Mouse (Mus musculus): Measurements from ENCODE around the gene Ubxn7.
A peak's percentile ranks its signal among the peaks of the same experiment; 100 is the strongest.
"Not testable (repeated sequence)": the region's sequence is repeated elsewhere in the genome, so short reads cannot be mapped to it uniquely, and the experiment has no call there.

The Ubxn7 gene

GRCm38 (mm10) chr16:32332040-32332555 is at the start of gene Ubxn7:
Gene Ubxn7, plus strand, starts transcription at chr16:32332257.
- peak; percentile 91 for DNase-seq (ENCODE audit: low read depth, low spot score)

- no peak for DNase-seq (ENCODE audit: low read depth, low spot score)
These were observed 49.4 kb upstream of the Ubxn7 start for GRCm38 (mm10) chr16:32282608-32283007.

- no peak for DNase-seq (ENCODE audit: low read depth, low spot score)
These were observed 40.2 kb upstream of the Ubxn7 start for GRCm38 (mm10) chr16:32291821-32292220.

GRCm38 (mm10) chr16:32299617-32300016 is 32.4 kb upstream of the Ubxn7 start:
- not testable (repeated sequence) for DNase-seq (ENCODE audit: low read depth, low spot score)

DNA sequence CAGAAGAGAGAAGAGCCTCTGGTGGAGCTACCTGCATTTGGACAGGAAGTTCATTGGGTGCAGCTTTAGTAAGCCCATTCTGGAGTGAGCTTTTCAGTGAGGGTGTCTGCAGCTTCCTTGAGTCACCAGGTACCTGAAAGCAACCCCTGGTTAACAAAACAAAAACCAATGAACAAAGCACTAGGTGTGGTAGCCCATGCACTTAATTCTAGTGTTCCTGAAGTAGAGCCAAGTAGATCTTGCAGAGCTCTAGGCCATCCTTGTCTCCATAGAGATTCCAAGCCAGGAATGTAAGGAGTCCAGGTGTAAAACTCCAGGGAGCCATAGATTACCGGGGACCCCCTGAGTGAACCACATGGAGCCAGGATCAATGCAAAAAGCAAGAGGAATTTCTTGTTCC is 29.0 kb upstream of the Ubxn7 start:
- DNase-seq (ENCODE audit: low read depth, low spot score), result no peak

- no peak for DNase-seq (ENCODE audit: low read depth, low spot score)
These were observed 28.2 kb upstream of the Ubxn7 start for GRCm38 (mm10) chr16:32303886-32304285.

- DNase-seq (ENCODE audit: low read depth, low spot score), result no peak
These were observed 20.1 kb upstream of the Ubxn7 start for GRCm38 (mm10) chr16:32311970-32312369.

DNA sequence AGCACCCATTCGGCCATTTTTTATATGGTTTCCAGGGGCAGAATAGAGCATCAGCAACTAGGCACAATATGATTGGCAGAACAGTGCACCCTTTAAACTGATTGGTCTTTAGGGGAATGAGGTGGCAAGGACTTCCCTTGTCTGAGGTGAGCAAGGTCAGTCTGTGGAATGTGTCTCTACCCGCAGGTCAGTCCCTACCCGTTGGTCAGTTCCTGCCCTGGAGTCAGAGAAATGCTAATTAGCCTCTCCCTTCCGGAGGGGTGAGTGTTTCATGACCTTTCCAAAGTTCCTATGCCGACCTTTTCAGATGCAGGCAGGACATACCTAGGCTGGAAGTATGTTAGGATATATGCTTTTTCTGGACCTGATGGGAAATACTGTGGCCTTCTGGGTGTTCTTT is 19.7 kb upstream of the Ubxn7 start:
- no peak for DNase-seq (ENCODE audit: low read depth, low spot score)

DNA sequence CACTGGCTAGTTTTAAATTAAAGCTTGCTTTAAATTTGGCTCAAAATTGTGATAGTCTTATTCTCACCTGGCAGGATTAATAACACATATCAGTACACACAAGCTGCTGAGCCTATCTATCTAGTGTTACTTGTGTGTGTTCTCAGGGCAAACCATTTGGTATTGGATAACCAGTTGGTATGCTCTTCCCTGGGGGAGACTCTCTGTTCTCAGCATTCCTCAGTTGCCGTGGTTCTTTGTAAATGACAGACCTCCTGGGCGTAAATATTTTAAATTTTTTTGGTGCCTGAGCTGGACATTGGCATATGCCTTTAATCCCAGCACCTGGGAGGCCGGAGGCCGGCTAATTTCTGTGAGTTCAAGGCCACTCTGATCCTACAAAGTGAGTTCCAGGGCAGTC is 19.2 kb upstream of the Ubxn7 start:
- DNase-seq (ENCODE audit: low read depth, low spot score), result no peak

GRCm38 (mm10) chr16:32316601-32317000 is 15.5 kb upstream of the Ubxn7 start:
- no peak for DNase-seq (ENCODE audit: low read depth, low spot score)

DNA sequence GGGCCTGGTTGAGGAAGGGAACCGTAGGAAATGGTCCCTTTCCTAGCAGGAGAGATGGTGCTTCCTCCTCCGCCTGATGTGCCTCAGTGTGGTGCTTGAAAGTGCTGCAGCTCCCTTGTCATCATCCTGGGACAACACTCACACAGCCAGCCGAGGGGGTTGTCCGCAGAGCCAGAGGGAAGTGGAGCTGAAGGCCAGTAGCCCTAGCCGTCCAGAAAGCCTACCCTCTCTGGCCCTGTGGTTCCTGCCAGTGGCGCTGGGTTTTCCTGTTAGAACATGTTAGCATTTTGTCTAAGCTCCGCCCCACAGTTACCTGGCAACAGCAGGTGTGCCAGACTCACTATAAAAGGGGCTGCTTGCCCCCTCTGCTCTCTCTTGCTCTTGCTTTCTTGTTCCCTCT is 8.1 kb upstream of the Ubxn7 start:
- DNase-seq (ENCODE audit: low read depth, low spot score), result no peak

GRCm38 (mm10) chr16:32330876-32331670 is 984 bp upstream of the Ubxn7 start:
- DNase-seq (ENCODE audit: low read depth, low spot score), result peak; percentile 16

DNA sequence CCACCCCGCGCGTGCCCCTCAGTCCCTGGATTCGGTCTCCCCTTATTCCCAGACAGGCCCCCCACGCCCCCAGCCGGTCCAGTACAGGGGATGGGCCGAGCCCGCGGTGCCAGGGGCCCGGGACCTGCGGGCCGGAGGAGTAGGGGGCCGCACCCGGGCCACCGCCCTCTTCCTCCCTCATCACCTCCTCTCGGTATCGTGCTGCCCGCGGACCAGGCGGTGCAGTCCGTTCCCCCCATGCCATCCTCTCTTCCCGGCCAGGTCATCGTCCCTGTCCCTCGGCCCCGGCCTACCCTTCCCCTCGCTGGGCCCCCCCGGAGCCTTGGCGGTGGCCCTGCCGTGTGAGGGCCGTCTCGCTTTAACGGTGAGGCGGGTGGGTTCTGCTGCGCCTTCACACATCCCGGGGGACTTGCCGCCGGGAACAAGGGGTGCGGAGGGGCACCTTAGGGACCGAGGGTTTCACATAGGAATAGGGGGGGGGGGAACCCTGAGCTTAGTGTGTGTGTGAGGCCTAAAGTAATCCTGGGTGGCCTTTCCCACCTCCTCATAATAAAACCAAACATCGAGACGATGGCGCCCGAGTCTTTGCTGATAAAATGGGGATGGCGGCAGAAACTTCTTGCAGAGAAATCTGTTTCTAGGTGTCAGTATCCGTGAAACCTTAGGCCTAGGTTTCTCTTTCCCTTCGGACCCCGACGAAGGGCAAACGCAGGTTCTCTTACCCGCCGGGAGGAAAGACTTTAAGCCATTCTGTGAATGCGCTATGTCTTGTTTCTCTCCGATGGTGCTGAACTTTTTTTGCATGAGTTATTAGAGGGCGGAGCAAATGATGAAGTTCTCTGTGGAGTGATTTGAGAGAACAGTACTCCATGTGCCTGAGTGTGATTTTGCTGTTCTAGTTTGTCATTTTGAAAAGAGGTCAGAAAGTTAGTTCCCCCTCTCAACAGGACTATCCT is 777 bp downstream of the Ubxn7 start:
- peak; percentile 34 for DNase-seq (ENCODE audit: low read depth, low spot score)

- no peak for DNase-seq (ENCODE audit: low read depth, low spot score)
These were observed 3.1 kb downstream of the Ubxn7 start for GRCm38 (mm10) chr16:32335146-32335545.

- DNase-seq (ENCODE audit: low read depth, low spot score), result no peak
These were observed 4.1 kb downstream of the Ubxn7 start for GRCm38 (mm10) chr16:32336026-32336780.

GRCm38 (mm10) chr16:32337001-32337400 is 4.9 kb downstream of the Ubxn7 start:
- no peak for DNase-seq (ENCODE audit: low read depth, low spot score)

- DNase-seq (ENCODE audit: low read depth, low spot score), result no peak
These were observed 8.4 kb downstream of the Ubxn7 start for GRCm38 (mm10) chr16:32340451-32340850.

- no peak for DNase-seq (ENCODE audit: low read depth, low spot score)
These were observed 13.5 kb downstream of the Ubxn7 start for GRCm38 (mm10) chr16:32345521-32345920.

- DNase-seq (ENCODE audit: low read depth, low spot score), result no peak
These were observed 18.7 kb downstream of the Ubxn7 start for GRCm38 (mm10) chr16:32350776-32351175.

DNA sequence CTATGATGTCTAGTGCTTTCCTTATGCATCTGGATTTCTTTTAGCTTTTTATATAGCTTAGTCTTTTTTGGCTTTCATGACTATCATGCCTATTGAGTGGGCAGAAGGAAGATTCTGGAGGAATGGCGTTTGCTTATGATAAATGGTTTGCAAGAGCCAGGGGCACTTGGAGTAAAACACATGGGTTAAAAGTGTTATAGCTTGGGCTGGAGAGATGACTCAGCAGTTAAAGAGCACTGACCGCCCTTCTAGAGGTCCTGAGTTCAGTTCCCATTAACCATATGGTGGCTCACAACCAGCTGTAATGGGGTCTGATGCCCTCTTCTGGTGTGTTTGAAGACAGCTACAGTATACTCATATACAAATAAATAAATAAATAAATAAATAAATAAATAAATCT is 31.5 kb downstream of the Ubxn7 start:
- no peak for DNase-seq (ENCODE audit: low read depth, low spot score)

DNA sequence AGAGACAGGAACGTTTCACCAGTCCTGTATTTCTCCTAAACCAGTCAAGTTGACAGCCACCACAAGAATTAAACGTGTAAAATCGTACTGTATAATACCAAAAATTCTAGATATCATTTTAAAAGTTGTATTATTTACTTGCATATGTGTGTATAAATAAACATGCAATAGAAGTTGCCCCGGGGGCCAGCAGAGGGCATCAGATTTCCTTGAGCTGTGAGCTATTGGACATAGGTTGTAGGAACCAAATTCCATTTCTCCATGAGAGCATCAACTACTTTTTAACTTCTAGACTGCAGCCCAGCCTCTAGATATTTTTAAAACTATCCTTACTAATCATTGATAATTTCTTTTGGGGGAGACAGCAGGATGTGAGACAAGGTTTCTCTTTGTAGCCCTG is 39.3 kb downstream of the Ubxn7 start:
- DNase-seq (ENCODE audit: low read depth, low spot score), result no peak

DNA sequence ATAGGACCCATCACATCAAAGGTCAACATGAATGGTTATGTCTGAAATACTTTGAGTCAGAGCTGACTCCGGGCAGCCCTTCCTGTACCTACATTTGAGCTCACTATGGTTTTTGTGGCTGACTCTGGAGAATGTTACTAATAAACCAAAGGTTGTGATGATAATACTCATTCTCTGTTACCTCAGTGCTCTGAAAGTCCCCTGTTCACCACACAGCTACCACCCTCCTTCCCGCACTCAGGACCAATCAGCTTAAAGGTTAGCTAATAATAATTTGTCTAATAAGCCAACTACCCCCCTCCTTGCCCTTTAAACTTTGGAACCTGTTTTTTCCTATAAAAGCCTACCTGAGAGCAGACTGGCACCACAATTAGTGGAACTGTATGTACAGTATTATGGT is 47.5 kb downstream of the Ubxn7 start:
- no peak for DNase-seq (ENCODE audit: low read depth, low spot score)

Measured in c-Kit-negative CD71-positive TER-119-positive erythroid progenitor cells, embryonic 14.5 days (primary cell).